Comparison of ENCODE assay signal across 8 mouse cellular contexts in the genomic region with DNA sequence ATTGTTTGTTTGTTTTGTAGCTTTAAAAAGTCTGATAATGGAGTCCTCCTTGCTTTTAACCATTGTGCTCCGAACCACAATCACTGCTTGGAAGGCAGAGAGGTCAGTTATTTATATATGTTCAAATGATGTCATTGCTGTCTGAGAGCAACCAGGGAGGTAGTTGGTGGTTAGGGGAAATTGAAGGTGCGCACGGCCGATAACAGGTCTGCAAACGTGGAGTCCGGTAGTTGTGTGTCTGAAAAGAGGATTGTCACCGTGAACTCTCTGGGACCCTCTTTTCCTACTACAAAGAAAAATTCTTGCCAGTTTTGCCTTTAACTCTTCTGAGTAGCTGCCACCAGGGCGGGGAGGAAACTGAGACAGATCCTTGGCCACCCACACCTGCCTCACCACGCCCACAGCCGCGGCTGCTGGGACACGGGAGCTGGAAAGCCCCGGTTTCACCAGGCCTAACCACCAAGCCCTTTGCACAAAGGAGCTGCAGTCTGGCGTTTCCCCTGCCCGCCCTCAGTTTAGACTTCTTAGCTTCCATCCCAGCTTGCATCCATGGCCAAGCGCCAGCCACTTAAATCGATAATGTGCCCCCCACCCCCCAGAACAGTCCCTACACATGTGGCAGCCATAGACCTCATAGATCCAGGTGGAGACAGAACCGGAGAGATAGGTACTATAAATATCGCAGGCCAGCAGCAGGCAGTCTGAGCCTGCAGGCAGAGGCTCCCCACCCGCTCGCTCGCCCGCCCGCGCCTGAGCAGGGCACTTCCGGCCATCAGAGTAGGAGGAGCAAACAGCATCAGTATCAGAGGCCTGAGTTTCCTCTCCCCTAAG.
DNase-seq lines count a peak whose midpoint lies in the region; ATAC-seq lines count a peak whose summit lies in the region.

No protein-coding gene starts in this region.

- 29% methylated on average over 26 of the region's 26 CpGs for WGBS in forebrain, embryonic 15.5 days
- 25% methylated on average over 26 of the region's 26 CpGs for WGBS in hindbrain, embryonic 11.5 days
- WGBS in limb, embryonic 10.5 days, result 23% methylated on average over 26 of the region's 26 CpGs

- DNase-seq in CD4-positive helper T cell, adult 2 months (ENCODE audit: low read depth, low spot score), result peak; percentile 93
- DNase-seq in ZHBTc4 (ENCODE audit: low read depth, low spot score), result peak; percentile 68
- peak; percentile 68 for DNase-seq in hindbrain, embryonic 11.5 days (ENCODE audit: low spot score)
- DNase-seq in limb, embryonic 10.5 days (ENCODE audit: low spot score), result peak; percentile 77
- DNase-seq in spleen, adult 18-20 months, result peak; percentile 79 to 80

- peak; percentile 58 for ATAC-seq in forebrain, embryonic 15.5 days (replicated peaks)
- peak; percentile 55; the same call in 1 of the 2 replicates for ATAC-seq in hindbrain, embryonic 11.5 days (ENCODE audit: low FRiP score)
- peak; percentile 56 for ATAC-seq in megakaryocyte-erythroid progenitor cell, adult 5-6 weeks (replicated peaks; ENCODE audit: low FRiP score, low TSS enrichment, poor library complexity, severe bottlenecking)
- ATAC-seq in erythroid progenitor cell, adult 5-6 weeks (replicated peaks; ENCODE audit: low FRiP score, poor library complexity, severe bottlenecking), result no peak

- no peaks in the 10 kb centered on the region for H3K27me3 ChIP-seq in forebrain, embryonic 15.5 days
- peaks cover 3% of the 10 kb centered on the region; the same call in 1 of the 2 replicates for H3K27me3 ChIP-seq in hindbrain, embryonic 11.5 days (ENCODE audit: control insufficient read depth, insufficient read depth, low read length)
- peaks cover 30% of the 10 kb centered on the region for H3K27me3 ChIP-seq in limb, embryonic 10.5 days (ENCODE audit: low read depth, poor library complexity, severe bottlenecking)

- H3K36me3 ChIP-seq in forebrain, embryonic 15.5 days, result no peaks in the 10 kb centered on the region
- no peaks in the 10 kb centered on the region for H3K36me3 ChIP-seq in hindbrain, embryonic 11.5 days (ENCODE audit: control insufficient read depth, insufficient read depth, low read length)
- H3K36me3 ChIP-seq in limb, embryonic 10.5 days, result no peaks in the 10 kb centered on the region

- H3K9me3 ChIP-seq in forebrain, embryonic 15.5 days, result no peaks in the 10 kb centered on the region
- no peaks in the 10 kb centered on the region for H3K9me3 ChIP-seq in hindbrain, embryonic 11.5 days (ENCODE audit: control insufficient read depth, low read length)
- H3K9me3 ChIP-seq in limb, embryonic 10.5 days (replicated peaks), result no peaks in the 10 kb centered on the region

- 0 out of 2 replicates have a peak overlapping the region, but pooled peaks have one; percentile 46 for H3K27ac ChIP-seq in forebrain, embryonic 15.5 days (replicated peaks)
- no peak overlapping the region for H3K27ac ChIP-seq in hindbrain, embryonic 11.5 days (ENCODE audit: low read depth, low read length)
- peak overlapping the region; percentile 82 for H3K27ac ChIP-seq in limb, embryonic 10.5 days

- H3K4me2 ChIP-seq in forebrain, embryonic 15.5 days (replicated peaks), result peak overlapping the region; percentile 28
- peak overlapping the region; percentile 43 for H3K4me2 ChIP-seq in hindbrain, embryonic 11.5 days (replicated peaks; ENCODE audit: low read depth, low read length)

- H3K9ac ChIP-seq in forebrain, embryonic 15.5 days (replicated peaks), result peak overlapping the region; percentile 32
- H3K9ac ChIP-seq in hindbrain, embryonic 11.5 days (ENCODE audit: low read depth, low read length), result peak overlapping the region; percentile 52; the same call in 1 of the 2 replicates

- peaks cover 18% of the 10 kb centered on the region for H3K4me1 ChIP-seq in forebrain, embryonic 15.5 days
- H3K4me1 ChIP-seq in hindbrain, embryonic 11.5 days (replicated peaks; ENCODE audit: control insufficient read depth, insufficient read depth, low read length), result peaks cover 8% of the 10 kb centered on the region
- H3K4me1 ChIP-seq in limb, embryonic 10.5 days, result peaks cover 61% of the 10 kb centered on the region

- peak overlapping the region; percentile 14; the same call in 1 of the 2 replicates for H3K4me3 ChIP-seq in forebrain, embryonic 15.5 days
- H3K4me3 ChIP-seq in hindbrain, embryonic 11.5 days (ENCODE audit: low read depth, low read length), result peak overlapping the region; percentile 17; the same call in 1 of the 2 replicates
- H3K4me3 ChIP-seq in limb, embryonic 10.5 days, result peak overlapping the region; percentile 41
